Mouse (Mus musculus) brain, embryonic 14.5 days (tissue): ENCODE measurements around the gene Ccm2.

Source experiments
- CTCF ChIP-seq: fragments of 200-500 bp; IDR thresholded peaks from 2 replicates; pipeline ENCODE4 v1.5.1; 2012; ENCODE audit warnings: inconsistent platforms, mild to moderate bottlenecking, moderate library complexity, borderline replicate concordance; ENCODE audit not compliant: insufficient read depth, insufficient read length; ENCODE audit errors: extremely low read depth
- POLR2A ChIP-seq: fragments of 200-500 bp; IDR thresholded peaks from 2 replicates; pipeline ENCODE4 v1.6.1; 2012; ENCODE audit warnings: mild to moderate bottlenecking, inconsistent platforms, borderline replicate concordance; ENCODE audit not compliant: poor library complexity, insufficient read depth, insufficient read length, severe bottlenecking; ENCODE audit errors: extremely low read depth

DNA sequence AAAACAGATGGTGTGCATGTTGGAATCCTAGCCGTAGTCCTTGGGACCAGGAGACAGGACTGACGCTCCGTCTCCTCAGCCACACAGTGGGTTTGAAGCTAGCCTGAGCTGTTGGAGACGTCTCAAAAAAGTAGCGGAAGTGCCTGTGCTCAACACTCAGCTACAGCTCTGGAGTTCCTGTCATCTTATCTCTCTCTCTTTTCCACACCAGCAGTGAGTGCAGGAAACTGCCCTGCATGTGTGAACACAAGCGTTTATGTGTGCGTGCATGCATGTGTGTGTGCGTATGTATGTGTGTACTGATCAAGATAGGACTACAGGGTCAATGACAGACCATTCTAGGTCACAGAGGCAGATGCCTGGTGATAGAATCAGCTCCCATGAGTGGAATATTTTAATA lies 21.3 kb downstream of the Ccm2 start:
- TF ChIP-seq CTCF = no peak
- no peak for TF ChIP-seq POLR2A
